Mouse (Mus musculus): ENCODE data around the gene Bpifa1.

Gene Bpifa1

DNA sequence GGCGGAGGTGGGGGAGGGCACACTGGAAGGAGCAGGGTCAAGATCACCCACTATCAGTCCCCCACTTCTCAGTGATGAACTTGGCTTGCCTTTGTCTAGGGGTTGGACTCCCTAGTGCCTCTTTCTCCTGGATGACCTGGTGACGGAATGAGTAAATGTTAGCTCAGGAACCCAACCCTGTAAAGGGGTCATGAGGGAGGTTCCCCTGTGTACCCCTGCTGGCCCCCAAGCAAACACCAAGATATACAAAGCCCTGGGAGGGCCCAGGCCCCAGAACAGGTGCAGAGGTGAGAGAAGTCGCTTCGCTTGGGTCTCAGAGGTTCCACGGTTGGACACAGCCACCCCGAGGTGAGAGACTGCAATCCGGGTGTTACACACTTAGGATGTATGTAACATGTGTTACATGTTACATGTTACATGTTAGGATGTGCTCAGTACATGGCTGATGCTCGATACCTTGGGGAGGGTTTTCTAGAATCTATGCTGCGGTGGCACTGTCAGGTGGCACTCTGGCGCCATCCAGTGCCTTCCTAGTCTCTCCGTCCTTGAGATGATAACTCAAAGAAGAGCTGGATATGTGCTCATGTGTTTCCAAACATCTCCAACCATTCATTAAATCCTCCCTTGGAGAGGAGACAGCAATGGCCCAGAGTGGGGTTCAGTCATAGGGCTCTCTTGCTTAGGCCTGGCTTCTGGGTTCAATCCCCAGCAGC lies 48.0 kb downstream of the Bpifa1 start, which contains the start of gene Bpifb1:
Gene Bpifb1, plus strand, starts transcription at position 273 of the 713 bp plus-strand sequence.
- TF ChIP-seq GATA4 (IDR thresholded peaks at IDR 0.05; ENCODE audit: insufficient replicate concordance, low read length) = no peak

DNA sequence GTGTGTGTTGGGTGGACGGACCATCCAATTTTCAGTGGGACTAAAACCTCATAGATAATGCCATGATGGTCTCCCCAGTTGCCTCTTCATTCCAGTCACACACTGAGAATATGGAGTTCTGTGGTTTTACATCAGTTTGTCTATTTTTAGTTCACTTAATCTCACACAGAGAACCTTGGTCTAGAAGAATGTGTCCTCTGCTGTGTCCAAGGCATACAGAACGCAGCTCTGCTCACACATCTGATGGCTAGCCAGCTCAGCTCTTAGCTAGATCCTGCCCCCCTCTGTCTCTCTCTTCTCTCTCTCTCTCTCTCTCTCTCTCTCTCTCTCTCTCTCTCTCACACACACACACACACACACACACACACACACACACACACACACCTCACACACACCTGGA lies 49.5 kb downstream of the Bpifa1 start:
- TF ChIP-seq GATA4 (IDR thresholded peaks at IDR 0.05; ENCODE audit: insufficient replicate concordance, low read length) = no peak

- TF ChIP-seq GATA4 (IDR thresholded peaks at IDR 0.05; ENCODE audit: insufficient replicate concordance, low read length) = no peak
Measured at GRCm38 (mm10) chr2:154193071-154193470, 50.4 kb downstream of the Bpifa1 start.

DNA sequence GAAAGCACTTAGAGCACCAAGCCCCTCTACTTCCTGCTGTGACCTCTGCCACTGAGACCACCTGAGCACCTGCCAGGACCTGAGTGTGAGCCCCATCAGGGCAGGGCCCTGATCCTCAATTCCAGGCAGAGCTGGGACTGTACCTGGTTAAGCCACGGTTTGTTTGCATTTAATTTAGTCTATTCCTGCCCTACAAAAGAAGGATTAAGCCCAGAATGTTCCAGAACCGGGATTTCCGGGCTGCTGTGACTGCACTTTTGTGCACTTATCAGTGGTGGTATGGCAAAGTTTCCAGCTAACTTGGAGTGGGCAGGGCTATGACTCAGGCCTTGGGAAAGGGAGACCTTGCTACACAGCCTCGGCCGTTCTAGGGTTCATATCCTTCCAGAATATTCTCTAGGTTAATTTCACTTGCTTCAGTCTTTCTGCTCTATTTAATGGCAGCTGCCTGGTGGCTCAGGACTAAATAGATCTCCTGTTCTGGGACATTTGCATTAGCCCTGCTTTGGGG lies 51.4 kb downstream of the Bpifa1 start:
- TF ChIP-seq GATA4 (IDR thresholded peaks at IDR 0.05; ENCODE audit: insufficient replicate concordance, low read length) = no peak

- TF ChIP-seq GATA4 (IDR thresholded peaks at IDR 0.05; ENCODE audit: insufficient replicate concordance, low read length) = no peak
Measured at GRCm38 (mm10) chr2:154197036-154197435, 54.4 kb downstream of the Bpifa1 start.
